Mouse (Mus musculus) heart, embryonic 13.5 days (tissue): ENCODE measurements around the gene Ffar1. TPM values are rescaled to one million over a fixed set of nuclear protein-coding genes. Genes with fewer than 3 reads are reported as not detected.
A peak's percentile ranks its signal among the peaks of the same experiment; 100 is the strongest.

Source experiments
- ATAC-seq: fragments of 200-750 bp; cut with Nextera tagmentation; 2 replicates; pipeline ENCODE4 v1.8.0; 2017; ENCODE audit warnings: moderate TSS enrichment; ENCODE audit not compliant: insufficient number of reproducible peaks, low FRiP score, low TSS enrichment; ENCODE audit errors: extremely low read depth
- H3K27ac ChIP-seq: fragments of 300-500 bp; sonication (generic); replicated peaks from 2 replicates; pipeline ENCODE4 v1.5.1; 2015; ENCODE audit warnings: moderate library complexity, mild to moderate bottlenecking, inconsistent platforms
- H3K27me3 ChIP-seq: fragments of 300-500 bp; sonication (generic); replicated peaks from 2 replicates; pipeline ENCODE4 v1.6.1; 2015; ENCODE audit warnings: mild to moderate bottlenecking, inconsistent platforms
- H3K36me3 ChIP-seq: fragments of 300-500 bp; sonication (generic); 2 replicates; pipeline ENCODE4 v1.6.1; 2015; ENCODE audit warnings: mild to moderate bottlenecking, inconsistent platforms
- H3K4me1 ChIP-seq: fragments of 300-500 bp; sonication (generic); 2 replicates; pipeline ENCODE4 v1.6.1; 2015; ENCODE audit warnings: inconsistent platforms
- H3K4me2 ChIP-seq: fragments of 300-500 bp; sonication (generic); 2 replicates; pipeline ENCODE4 v1.6.1; 2015; ENCODE audit warnings: inconsistent platforms, mild to moderate bottlenecking, moderate library complexity
- H3K4me3 ChIP-seq: fragments of 300-500 bp; sonication (generic); 2 replicates; pipeline ENCODE4 v1.5.1; 2015; ENCODE audit warnings: moderate library complexity, mild to moderate bottlenecking, inconsistent platforms
- H3K9ac ChIP-seq: fragments of 300-500 bp; sonication (generic); 2 replicates; pipeline ENCODE4 v1.6.1; 2015; ENCODE audit warnings: inconsistent platforms, mild to moderate bottlenecking, moderate library complexity
- H3K9me3 ChIP-seq: fragments of 300-500 bp; sonication (generic); 2 replicates; pipeline ENCODE4 v1.6.1; 2016; ENCODE audit warnings: inconsistent platforms
- WGBS: fragments of 180-500 bp; shearing (Covaris S2); methylation state at CpG from one replicate; pipeline ENCODE4 v1.1.7; 2015; ENCODE audit warnings: mixed read lengths; 5-methylcytosine and 5-hydroxymethylcytosine counted together
- polyA plus RNA-seq: library from polyadenylated mRNA; unstranded; fragments of >200 nt; fragmentation: Nextera tagmentation; extraction: Ambion mirVana; gene quantifications from 2 replicates; pipeline ENCODE4 v1.2.1, GENCODE M21; 2015

The Ffar1 gene
- polyA plus RNA-seq, result not detected in 2 replicates

GRCm38 (mm10) chr7:30861464-30861863 lies at the start of gene Ffar1:
Gene Ffar1 (minus strand): TSS chr7:30861564.
- peaks cover 11% of the 10 kb centered on the region; the same call in 1 of the 2 replicates for H3K4me1 ChIP-seq
- peaks cover 73% of the 10 kb centered on the region for H3K27me3 ChIP-seq
- 73% methylated on average over 12 of the region's 12 CpGs for WGBS
- H3K4me3 ChIP-seq, result no peak within 1 kb of the TSS
- no peaks in the 10 kb centered on the region for H3K36me3 ChIP-seq
- no peak within 1 kb of the TSS for H3K9ac ChIP-seq
- H3K27ac ChIP-seq, result no peak within 1 kb of the TSS
- no peaks in the 10 kb centered on the region for H3K9me3 ChIP-seq
- H3K4me2 ChIP-seq, result no peak within 1 kb of the TSS
- no peak for ATAC-seq

DNA sequence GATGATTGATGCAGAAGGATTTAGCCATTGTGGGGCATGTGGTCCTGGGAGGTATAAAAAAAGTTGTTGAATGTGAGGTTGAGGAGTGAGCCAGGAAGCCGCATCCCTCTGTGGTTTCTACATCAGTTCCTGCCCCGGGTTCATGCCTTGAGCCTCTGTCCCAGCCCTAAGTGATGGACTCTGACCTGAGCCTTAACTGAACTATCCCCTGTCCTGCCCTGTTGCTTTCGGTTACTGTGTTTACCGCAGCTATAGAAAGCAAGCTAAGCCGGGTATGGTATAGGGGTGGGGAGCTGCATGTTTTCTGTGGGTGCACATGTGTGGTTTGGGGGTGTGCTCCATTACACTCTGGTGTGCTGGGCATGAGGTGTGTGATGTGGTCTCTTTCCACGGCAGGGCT lies 48.4 kb upstream of the Ffar1 start:
- H3K4me3 ChIP-seq, result no peak overlapping the region
- 61% methylated on average over 6 of the region's 6 CpGs for WGBS
- no peak for ATAC-seq

DNA sequence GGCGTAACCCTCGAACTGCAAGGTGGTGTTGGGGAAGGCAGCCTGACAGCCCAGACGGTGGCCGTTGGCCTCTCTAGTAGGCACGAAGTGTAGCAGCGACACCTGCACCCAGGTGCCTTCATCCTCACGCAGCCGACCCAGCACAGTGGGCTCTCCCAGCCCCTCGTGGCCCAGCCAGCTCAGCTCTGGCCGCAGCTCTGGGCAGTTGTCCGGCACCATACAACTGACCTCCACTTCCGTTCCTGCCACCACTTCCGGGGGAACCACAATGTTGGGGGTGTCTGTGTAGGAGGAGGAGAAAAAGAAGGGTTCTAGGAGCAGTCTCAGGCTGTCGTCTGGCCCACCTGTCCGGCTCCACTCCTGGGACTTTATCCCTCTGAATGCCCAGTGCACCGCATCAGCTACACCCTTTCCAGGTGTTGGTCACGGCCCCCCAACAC lies 47.6 kb upstream of the Ffar1 start:
- H3K9ac ChIP-seq, result no peak overlapping the region

More for the DNA sequence above, 48.4 kb upstream of the Ffar1 start:
- H3K27ac ChIP-seq, result no peak overlapping the region
- H3K27me3 ChIP-seq, result peaks cover 37% of the 10 kb centered on the region
- peaks cover 15% of the 10 kb centered on the region for H3K4me1 ChIP-seq
- no peak overlapping the region for H3K4me2 ChIP-seq
- H3K36me3 ChIP-seq, result no peaks in the 10 kb centered on the region
- H3K9ac ChIP-seq, result no peak overlapping the region
- H3K9me3 ChIP-seq, result no peaks in the 10 kb centered on the region

DNA sequence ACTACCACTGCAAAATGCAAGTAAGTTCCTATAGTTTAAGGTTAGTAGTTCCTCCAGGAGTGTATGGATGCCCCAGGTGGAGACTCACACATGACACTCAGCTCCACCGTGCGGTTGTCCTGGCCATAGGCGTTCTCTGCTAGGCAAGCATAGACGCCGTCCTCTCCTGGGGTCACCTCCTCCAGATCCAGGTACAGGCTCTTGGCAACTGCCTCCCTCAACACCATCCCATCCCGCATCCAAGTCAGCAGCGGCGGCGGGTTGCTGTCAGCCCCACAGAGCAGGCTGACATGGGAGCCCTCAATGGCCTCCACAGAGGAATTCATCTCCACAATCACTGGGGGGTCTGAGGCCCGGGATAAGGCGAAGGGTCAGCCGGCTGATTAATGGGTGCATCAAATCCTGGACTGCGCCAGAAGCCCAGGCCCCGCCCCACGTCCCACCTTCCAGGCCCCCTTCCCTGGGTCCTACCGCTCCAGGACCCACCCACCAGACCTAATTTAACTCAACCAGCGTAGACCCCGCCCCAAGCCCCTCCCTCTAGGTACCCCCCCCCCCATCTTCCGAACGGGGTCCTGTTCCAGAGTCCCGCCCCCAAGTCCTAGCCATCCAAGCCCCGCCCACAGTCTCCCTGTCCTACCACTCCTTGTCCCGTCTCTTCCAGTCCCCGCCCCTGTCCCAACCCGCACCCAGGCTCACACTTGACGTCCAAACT lies 47.1 kb upstream of the Ffar1 start:
- H3K27me3 ChIP-seq, result peaks cover 39% of the 10 kb centered on the region
- no peak overlapping the region for H3K27ac ChIP-seq
- H3K36me3 ChIP-seq, result no peaks in the 10 kb centered on the region
- peak overlapping the region; percentile 23 for H3K4me3 ChIP-seq
- 2% methylated on average over 23 of the region's 26 CpGs for WGBS
- 0 out of 2 replicates have a peak overlapping the region, but pooled peaks have one; percentile 3 for H3K9ac ChIP-seq
- ATAC-seq, result no peak
- peak overlapping the region; percentile 63 for H3K4me2 ChIP-seq
- peaks cover 14% of the 10 kb centered on the region for H3K4me1 ChIP-seq
- no peaks in the 10 kb centered on the region for H3K9me3 ChIP-seq

More for the DNA sequence above, 47.6 kb upstream of the Ffar1 start:
- Histone ChIP-seq H3K4me2 (peak overlapping the region; percentile 63), H3K27me3 (peaks cover 36% of the 10 kb centered on the region), H3K9me3 (no peaks in the 10 kb centered on the region), H3K27ac (no peak overlapping the region), H3K36me3 (no peaks in the 10 kb centered on the region), H3K4me3 (peak overlapping the region; percentile 23), H3K4me1 (peaks cover 15% of the 10 kb centered on the region)
- no peak for ATAC-seq
- 24% methylated on average over 16 of the region's 17 CpGs for whole genome bisulfite sequencing

DNA sequence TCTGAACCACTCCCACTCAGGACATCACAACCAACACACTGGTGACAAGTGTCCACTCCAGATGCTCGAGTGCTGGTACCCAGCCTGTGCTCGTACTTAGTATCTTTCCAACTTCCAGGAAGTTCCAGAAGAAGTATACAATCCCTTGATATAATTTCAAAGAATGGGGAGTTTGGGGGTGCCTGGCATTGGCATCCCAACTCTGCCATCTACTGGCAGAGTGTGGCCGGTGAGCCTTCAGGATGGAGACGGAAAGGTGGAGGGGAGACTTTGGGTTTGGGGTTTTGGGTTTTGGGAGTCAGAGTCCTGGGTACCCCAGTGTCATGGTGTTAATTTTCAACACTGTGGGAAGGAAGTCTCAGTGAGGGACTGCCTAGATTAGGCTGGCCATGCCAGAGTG lies 42.7 kb upstream of the Ffar1 start:
- no peaks in the 10 kb centered on the region for H3K9me3 ChIP-seq
- H3K9ac ChIP-seq, result no peak overlapping the region
- H3K4me1 ChIP-seq, result peaks cover 9% of the 10 kb centered on the region
- no peak overlapping the region for H3K27ac ChIP-seq
- H3K4me3 ChIP-seq, result no peak overlapping the region
- H3K27me3 ChIP-seq, result peaks cover 45% of the 10 kb centered on the region
- ATAC-seq, result no peak
- H3K36me3 ChIP-seq, result no peaks in the 10 kb centered on the region
- H3K4me2 ChIP-seq, result no peak overlapping the region
- 35% methylated on average over 4 of the region's 4 CpGs for WGBS

DNA sequence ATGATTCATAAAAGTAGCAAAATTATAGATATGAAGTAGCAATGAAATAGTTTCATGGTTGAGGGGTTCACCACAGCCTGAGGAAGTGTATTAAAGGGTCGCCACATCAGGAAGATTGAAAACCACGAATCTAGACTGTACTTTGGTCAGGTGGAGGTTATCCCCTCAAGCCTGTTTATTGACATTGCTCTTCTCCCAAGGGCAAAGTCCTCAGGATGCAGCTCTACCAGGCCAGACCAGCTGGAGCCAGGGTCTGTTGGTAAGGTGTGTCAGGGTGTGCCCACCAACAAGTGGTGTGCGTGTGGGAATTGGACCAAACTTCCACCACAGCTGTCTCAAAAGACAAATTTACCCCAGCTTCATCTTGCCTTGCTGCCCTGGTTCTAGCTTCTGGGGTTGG lies 33.9 kb upstream of the Ffar1 start:
- Histone ChIP-seq H3K9ac (no peak overlapping the region), H3K4me1 (peaks cover 3% of the 10 kb centered on the region; the same call in 1 of the 2 replicates), H3K27me3 (no peaks in the 10 kb centered on the region), H3K9me3 (no peaks in the 10 kb centered on the region), H3K36me3 (no peaks in the 10 kb centered on the region), H3K27ac (no peak overlapping the region), H3K4me2 (no peak overlapping the region), H3K4me3 (no peak overlapping the region)
- ATAC-seq, result no peak
- 82% methylated on average over 3 of the region's 3 CpGs for WGBS

GRCm38 (mm10) chr7:30892515-30892914 lies 31.2 kb upstream of the Ffar1 start:
- H3K27ac ChIP-seq, result no peak overlapping the region
- WGBS, result 51% methylated on average over 3 of the region's 3 CpGs

GRCm38 (mm10) chr7:30891746-30892145 lies 30.4 kb upstream of the Ffar1 start:
- no peak overlapping the region for H3K4me3 ChIP-seq
- no peaks in the 10 kb centered on the region for H3K36me3 ChIP-seq
- ATAC-seq, result no peak
- WGBS, result 79% methylated on average over 9 of the region's 9 CpGs
- no peaks in the 10 kb centered on the region for H3K27me3 ChIP-seq
- peaks cover 3% of the 10 kb centered on the region; the same call in 1 of the 2 replicates for H3K4me1 ChIP-seq
- no peaks in the 10 kb centered on the region for H3K9me3 ChIP-seq
- no peak overlapping the region for H3K9ac ChIP-seq
- H3K4me2 ChIP-seq, result no peak overlapping the region
- H3K27ac ChIP-seq, result no peak overlapping the region

More at GRCm38 (mm10) chr7:30892515-30892914, 31.2 kb upstream of the Ffar1 start:
- Histone ChIP-seq H3K4me3 (no peak overlapping the region), H3K9me3 (no peaks in the 10 kb centered on the region), H3K9ac (no peak overlapping the region), H3K27me3 (no peaks in the 10 kb centered on the region), H3K36me3 (no peaks in the 10 kb centered on the region), H3K4me1 (peaks cover 3% of the 10 kb centered on the region; the same call in 1 of the 2 replicates), H3K4me2 (no peak overlapping the region)
- no peak for ATAC-seq

DNA sequence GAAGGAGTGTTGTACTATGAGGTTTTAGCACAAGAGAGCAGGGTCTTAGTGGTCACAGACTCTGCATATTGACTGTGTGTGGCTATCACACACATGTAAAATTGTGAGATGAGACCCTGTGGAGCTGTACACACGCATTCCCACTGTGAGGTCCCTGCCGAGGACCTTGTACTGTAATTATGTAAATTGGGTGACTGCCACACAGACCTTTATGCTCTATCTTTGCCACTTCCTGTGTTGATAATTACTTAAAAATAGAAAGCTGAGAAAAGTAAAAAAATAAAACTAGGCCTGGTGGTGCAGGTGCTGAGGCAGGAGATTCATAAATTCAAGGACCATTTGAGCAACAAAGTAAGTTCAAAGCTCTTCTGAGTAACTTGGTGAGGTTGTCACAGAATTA lies 29.3 kb upstream of the Ffar1 start:
- no peak for ATAC-seq
- 48% methylated on average over 2 of the region's 2 CpGs for WGBS
- H3K27me3 ChIP-seq, result no peaks in the 10 kb centered on the region

DNA sequence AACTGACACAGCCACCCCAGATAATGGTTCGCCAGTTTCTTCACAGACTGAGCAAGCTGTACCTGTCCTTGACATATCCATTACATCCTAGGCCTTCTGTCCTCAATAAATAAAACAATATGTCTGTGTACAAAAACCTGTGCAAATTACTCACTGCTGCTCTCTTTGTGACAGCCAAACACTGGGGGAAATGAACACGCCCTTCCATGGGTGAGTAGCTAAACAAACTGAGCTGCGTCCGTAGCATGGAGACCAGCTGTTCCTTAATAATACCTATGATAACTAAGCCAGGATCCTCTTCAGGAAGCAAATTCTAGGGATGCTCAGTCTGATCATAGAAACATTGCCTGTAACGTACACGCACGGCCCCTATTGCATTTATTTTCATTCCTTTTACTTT lies 27.4 kb upstream of the Ffar1 start:
- no peak for ATAC-seq
- no peak overlapping the region for H3K4me3 ChIP-seq
- no peak overlapping the region for H3K27ac ChIP-seq
- WGBS, result 80% methylated on average over 7 of the region's 7 CpGs
- no peak overlapping the region for H3K9ac ChIP-seq
- H3K9me3 ChIP-seq, result no peaks in the 10 kb centered on the region
- H3K36me3 ChIP-seq, result no peaks in the 10 kb centered on the region
- no peaks in the 10 kb centered on the region for H3K27me3 ChIP-seq
- no peak overlapping the region for H3K4me2 ChIP-seq
- H3K4me1 ChIP-seq, result peaks cover 3% of the 10 kb centered on the region; the same call in 1 of the 2 replicates

More for the DNA sequence above, 29.3 kb upstream of the Ffar1 start:
- peaks cover 3% of the 10 kb centered on the region; the same call in 1 of the 2 replicates for H3K4me1 ChIP-seq
- no peak overlapping the region for H3K4me2 ChIP-seq
- no peaks in the 10 kb centered on the region for H3K9me3 ChIP-seq
- no peak overlapping the region for H3K9ac ChIP-seq
- no peaks in the 10 kb centered on the region for H3K36me3 ChIP-seq
- H3K4me3 ChIP-seq, result no peak overlapping the region
- H3K27ac ChIP-seq, result no peak overlapping the region

DNA sequence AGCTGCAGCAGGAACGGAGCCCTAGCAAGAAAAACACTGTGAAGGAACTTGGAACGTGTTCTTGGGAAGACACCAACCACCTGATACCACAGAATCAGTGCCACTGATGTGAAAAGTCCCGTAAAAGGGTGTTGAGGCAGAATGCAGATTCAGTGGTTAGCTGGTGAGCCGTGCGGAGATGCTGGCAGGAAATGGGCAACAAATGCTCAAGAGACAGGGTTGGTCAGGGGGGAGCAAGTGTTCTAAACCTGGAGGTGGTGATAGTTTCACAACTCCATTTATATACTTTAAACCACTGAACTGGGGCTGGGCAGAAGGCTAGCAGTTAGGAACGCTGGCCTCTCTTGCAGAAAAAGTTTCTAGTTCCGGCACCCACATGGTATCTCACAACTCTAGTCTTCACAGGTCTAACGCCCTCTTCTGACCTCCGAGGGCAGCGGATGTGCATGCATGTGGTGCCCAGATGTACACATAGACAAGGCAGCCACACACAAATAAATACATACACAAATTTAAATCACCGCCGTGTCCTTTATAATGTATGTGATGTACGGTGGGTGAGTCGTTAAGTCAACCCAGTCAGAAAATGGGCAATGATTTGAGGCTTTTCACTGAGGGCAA lies 26.3 kb upstream of the Ffar1 start:
- Histone ChIP-seq H3K27me3 (no peaks in the 10 kb centered on the region), H3K9me3 (no peaks in the 10 kb centered on the region), H3K9ac (no peak overlapping the region), H3K27ac (no peak overlapping the region), H3K4me2 (no peak overlapping the region), H3K4me1 (peaks cover 3% of the 10 kb centered on the region; the same call in 1 of the 2 replicates), H3K4me3 (no peak overlapping the region), H3K36me3 (no peaks in the 10 kb centered on the region)
- no peak for ATAC-seq
- WGBS, result 79% methylated on average over 14 of the region's 14 CpGs
